Mouse (Mus musculus) heart, postnatal 0 days (tissue): ENCODE data around the gene Reln. TPM values are rescaled to one million over a fixed set of nuclear protein-coding genes. Genes with fewer than 3 reads are reported as not detected.

Source experiments
- ATAC-seq: fragments of 200-750 bp; cut with Nextera tagmentation; 2 replicates; pipeline ENCODE4 v1.8.0; 2017; ENCODE audit warnings: low read depth, moderate number of reproducible peaks, moderate library complexity; ENCODE audit not compliant: insufficient read depth
- DNase-seq: peaks from one replicate; pipeline ENCODE4 v3.0.0-alpha.2; 2016; ENCODE audit warnings: low spot score
- H3K27ac ChIP-seq: fragments of 300-500 bp; sonication (generic); 2 replicates; pipeline ENCODE4 v1.5.1; 2014; ENCODE audit warnings: low read depth, mild to moderate bottlenecking
- H3K27me3 ChIP-seq: fragments of 300-500 bp; sonication (generic); 2 replicates; pipeline ENCODE4 v1.6.1; 2014; ENCODE audit warnings: low read length, mixed read lengths; ENCODE audit not compliant: control insufficient read depth, insufficient read depth
- H3K36me3 ChIP-seq: fragments of 300-500 bp; sonication (generic); replicated peaks from 2 replicates; pipeline ENCODE4 v1.6.1; 2014; ENCODE audit warnings: low read length, mixed read lengths; ENCODE audit not compliant: control insufficient read depth, insufficient read depth
- H3K4me1 ChIP-seq: fragments of 300-500 bp; sonication (generic); 2 replicates; pipeline ENCODE4 v1.6.1; 2014; ENCODE audit warnings: antibody characterized with exemption; ENCODE audit not compliant: control insufficient read depth, insufficient read depth
- H3K4me2 ChIP-seq: fragments of 300-500 bp; sonication (generic); 2 replicates; pipeline ENCODE4 v1.6.1; 2014; ENCODE audit warnings: low read depth, mild to moderate bottlenecking, low read length, moderate library complexity
- H3K4me3 ChIP-seq: fragments of 300-500 bp; sonication (generic); 2 replicates; pipeline ENCODE4 v1.5.1; 2014; ENCODE audit warnings: low read depth, low read length
- H3K9ac ChIP-seq: fragments of 300-500 bp; sonication (generic); replicated peaks from 2 replicates; pipeline ENCODE4 v1.6.1; 2014; ENCODE audit warnings: low read depth, low read length, mixed read lengths
- H3K9me3 ChIP-seq: fragments of 300-500 bp; sonication (generic); replicated peaks from 2 replicates; pipeline ENCODE4 v1.6.1; 2016; ENCODE audit warnings: low read length; ENCODE audit not compliant: control insufficient read depth
- CTCF ChIP-seq: IDR thresholded peaks from 2 replicates; pipeline ENCODE4 v1.5.1; 2016; ENCODE audit warnings: antibody characterized with exemption, control low read depth, low read depth
- EP300 ChIP-seq: IDR thresholded peaks from 2 replicates; pipeline ENCODE4 v1.6.1; 2016; ENCODE audit warnings: antibody characterized with exemption, low read depth
- WGBS: fragments of 180-500 bp; shearing (Covaris S2); extraction: QIAGEN DNeasy Blood & Tissue Kit; methylation state at CpG from one replicate; pipeline ENCODE4 v1.1.7; 2014; 5-methylcytosine and 5-hydroxymethylcytosine counted together
- polyA plus RNA-seq: library from polyadenylated mRNA; unstranded; fragments of >200 nt; fragmentation: Nextera tagmentation; extraction: Ambion mirVana; gene quantifications from 2 replicates; pipeline ENCODE4 v1.2.1, GENCODE M21; 2015
- total RNA-seq: library from RNA; depleted of rRNA; stranded (reverse); fragments of >200 nt; gene quantifications from 2 replicates; pipeline ENCODE4 v1.2.3, GENCODE M21; 2014; ENCODE audit warnings: low replicate concordance

The Reln gene
- total and polyA plus RNA-seq, 2 experiments from 2014 or later, result 1.00 to 14.4 TPM

DNA sequence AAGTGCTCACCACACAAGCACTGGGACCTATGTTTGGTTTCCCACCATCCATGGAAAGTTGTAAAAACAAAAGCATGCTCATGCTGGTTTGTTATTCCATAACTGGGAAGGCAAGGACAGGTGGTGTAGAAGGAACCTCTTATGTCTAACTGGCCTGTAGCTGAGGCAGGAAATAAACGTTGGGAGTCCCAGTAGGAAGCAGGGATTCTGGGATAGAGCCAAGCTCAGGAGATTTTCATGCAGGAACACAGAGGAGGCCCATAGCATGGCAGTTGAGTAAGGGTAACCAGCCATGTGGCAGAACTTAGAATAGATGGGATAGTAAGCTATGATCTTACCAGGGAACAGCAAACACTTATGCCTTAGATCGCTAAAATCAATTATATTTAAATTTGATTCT is 120.6 kb downstream of the Reln start:
- Histone ChIP-seq H3K4me3 (no peak overlapping the region), H3K9ac (no peak overlapping the region), H3K4me2 (no peak overlapping the region), H3K9me3 (no peaks in the 10 kb centered on the region), H3K36me3 (no peaks in the 10 kb centered on the region), H3K27ac (no peak overlapping the region), H3K4me1 (no peaks in the 10 kb centered on the region), H3K27me3 (no peaks in the 10 kb centered on the region)
- no peak for ATAC-seq
- 54% methylated on average over 2 of the region's 2 CpGs for WGBS
- DNase-seq, result no peak
- no peak for TF ChIP-seq CTCF

DNA sequence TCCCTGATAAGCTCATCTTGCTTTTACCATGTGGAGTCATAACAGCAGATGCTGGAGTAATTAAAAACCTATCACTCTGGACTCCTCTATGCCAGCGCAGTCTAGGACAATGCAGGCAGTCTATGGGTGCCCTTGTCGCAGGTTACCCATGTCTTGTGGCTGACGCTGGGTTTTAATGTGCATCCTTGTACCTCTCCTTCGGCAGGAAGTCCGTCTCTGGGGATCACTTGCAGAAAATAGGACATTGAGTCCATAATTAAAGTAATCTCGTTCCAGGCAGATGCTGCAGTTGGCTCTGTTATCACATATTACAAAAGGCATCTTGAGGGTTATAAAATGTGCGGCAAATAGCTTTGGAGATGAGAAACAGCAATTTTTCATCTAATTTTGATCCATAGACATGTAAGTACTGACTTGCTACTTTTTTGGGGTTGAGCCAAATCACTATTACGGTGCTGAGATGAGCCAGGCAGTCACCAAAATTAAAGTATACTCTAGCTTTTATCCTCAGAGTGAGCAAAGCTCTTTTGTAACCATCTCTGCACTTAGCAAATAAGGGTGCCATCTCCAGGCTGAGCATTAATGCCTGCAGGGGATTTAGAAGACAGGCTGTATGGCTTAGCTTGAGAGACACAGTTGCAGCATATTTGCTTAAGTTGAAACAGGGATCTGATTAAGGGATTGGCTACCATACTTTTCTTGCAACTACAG is 136.0 kb downstream of the Reln start:
- no peaks in the 10 kb centered on the region for H3K4me1 ChIP-seq
- WGBS, result 74% methylated on average over 8 of the region's 8 CpGs
- H3K36me3 ChIP-seq, result no peaks in the 10 kb centered on the region
- no peak overlapping the region for H3K9ac ChIP-seq
- TF ChIP-seq CTCF (no peak), EP300 (no peak)
- no peaks in the 10 kb centered on the region for H3K9me3 ChIP-seq
- DNase-seq (no peak), ATAC-seq (no peak)
- H3K4me2 ChIP-seq, result no peak overlapping the region
- H3K4me3 ChIP-seq, result no peak overlapping the region
- no peak overlapping the region for H3K27ac ChIP-seq
- no peaks in the 10 kb centered on the region for H3K27me3 ChIP-seq

DNA sequence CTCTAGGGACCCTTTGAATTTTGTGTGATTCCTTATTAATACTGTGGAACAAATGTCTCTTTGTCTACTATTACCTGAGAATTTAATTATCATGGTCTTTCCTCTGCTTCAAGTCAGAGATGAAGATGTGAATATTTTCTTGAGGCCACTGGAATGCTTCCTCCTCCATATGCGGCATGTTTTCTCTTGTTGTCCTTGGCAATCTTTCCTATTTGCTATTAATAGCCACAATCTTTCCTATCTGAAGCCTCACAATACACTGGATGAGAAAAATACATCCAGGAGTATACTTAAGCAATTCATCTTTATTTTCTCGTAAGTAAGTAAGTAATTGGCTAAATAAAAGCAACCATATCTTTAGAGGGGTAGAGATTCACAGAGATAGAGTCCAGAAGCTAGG is 146.6 kb downstream of the Reln start:
- no peak for ATAC-seq
- no peak overlapping the region for H3K4me2 ChIP-seq
- TF ChIP-seq EP300 (no peak), CTCF (no peak)

DNA sequence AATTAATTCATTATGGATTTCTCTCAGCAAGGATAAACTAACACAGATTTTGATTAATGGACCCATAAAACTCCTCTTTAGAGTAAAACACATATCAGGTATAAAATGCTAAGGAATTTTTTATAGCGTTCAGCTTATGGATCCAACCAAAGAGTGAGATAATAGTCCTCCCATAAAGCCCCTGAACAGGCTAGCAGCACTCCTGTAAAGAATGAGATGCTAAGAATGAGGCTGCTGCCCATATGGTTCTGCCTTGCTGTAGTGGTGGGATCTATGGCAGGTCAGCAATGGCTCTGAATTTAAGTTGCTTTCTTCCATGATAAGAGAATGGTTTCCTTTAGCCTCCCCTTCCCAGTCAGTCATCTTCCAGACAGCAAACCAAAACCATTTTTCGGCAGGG is 147.6 kb downstream of the Reln start:
- Histone ChIP-seq H3K4me1 (peaks cover 7% of the 10 kb centered on the region; the same call in 1 of the 2 replicates), H3K9me3 (no peaks in the 10 kb centered on the region), H3K36me3 (no peaks in the 10 kb centered on the region), H3K4me3 (no peak overlapping the region), H3K4me2 (no peak overlapping the region), H3K27ac (no peak overlapping the region), H3K27me3 (no peaks in the 10 kb centered on the region), H3K9ac (no peak overlapping the region)
- ATAC-seq, result no peak
- DNase-seq, result no peak
- TF ChIP-seq EP300, result no peak
- TF ChIP-seq CTCF, result no peak
- WGBS, result 84% methylated on average over 2 of the region's 2 CpGs

More for the DNA sequence above, 146.6 kb downstream of the Reln start:
- DNase-seq, result no peak
- WGBS, result 15% methylated on average over 2 of the region's 2 CpGs
- H3K27ac ChIP-seq, result no peak overlapping the region
- H3K9me3 ChIP-seq, result no peaks in the 10 kb centered on the region
- no peak overlapping the region for H3K9ac ChIP-seq
- peaks cover 7% of the 10 kb centered on the region; the same call in 1 of the 2 replicates for H3K4me1 ChIP-seq
- H3K4me3 ChIP-seq, result no peak overlapping the region
- no peaks in the 10 kb centered on the region for H3K27me3 ChIP-seq
- no peaks in the 10 kb centered on the region for H3K36me3 ChIP-seq

DNA sequence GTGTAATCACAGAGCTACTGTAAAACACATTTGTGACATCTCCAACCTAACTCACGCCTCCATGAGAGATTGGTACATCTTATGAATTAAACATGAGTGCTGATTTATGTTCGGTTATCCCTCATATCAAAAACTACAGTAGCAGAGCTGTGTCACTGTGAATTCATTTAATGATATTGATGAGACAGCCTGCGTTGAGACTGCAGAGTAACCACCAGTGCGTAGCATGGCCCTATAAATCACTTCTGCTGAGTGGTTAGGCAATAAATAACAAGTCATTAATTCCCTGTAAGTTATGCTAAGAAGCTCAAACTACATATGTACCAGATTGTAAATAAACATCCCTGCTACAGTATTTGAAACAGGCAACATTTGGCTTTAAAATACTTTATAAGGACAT is 148.0 kb downstream of the Reln start:
- 88% methylated on average over 4 of the region's 4 CpGs for WGBS
- no peak for DNase-seq

DNA sequence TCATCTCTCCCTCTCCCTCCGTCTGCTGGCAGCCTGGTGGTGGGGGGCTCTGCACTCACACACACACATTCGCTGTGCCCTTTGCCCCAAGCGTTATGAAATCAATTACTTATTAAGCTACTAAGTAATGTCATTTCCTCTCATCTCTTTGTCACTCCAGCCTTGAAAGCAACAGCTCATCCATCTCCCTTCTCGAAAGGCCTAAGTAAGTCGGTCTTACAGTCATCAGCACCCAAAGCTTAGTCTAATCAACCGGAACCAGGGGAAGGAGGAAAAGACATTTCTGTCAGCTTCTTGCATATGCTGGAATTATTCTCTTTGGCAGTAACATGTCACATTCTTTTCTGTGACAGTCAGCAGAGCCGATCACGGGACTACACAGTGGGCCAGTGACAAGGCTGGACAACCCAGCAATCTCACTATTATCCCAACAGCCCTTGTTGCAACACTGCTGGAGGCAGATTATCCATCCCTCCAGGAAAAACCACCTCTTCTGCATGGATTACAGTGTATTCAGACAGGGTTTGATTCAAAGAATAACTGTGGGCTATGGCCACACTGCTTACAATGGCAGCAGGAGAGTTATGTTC is 149.1 kb downstream of the Reln start:
- ATAC-seq, result no peak

More for the DNA sequence above, 148.0 kb downstream of the Reln start:
- H3K4me2 ChIP-seq, result no peak overlapping the region
- H3K27ac ChIP-seq, result no peak overlapping the region
- H3K4me1 ChIP-seq, result peaks cover 7% of the 10 kb centered on the region; the same call in 1 of the 2 replicates
- H3K9me3 ChIP-seq, result no peaks in the 10 kb centered on the region
- ATAC-seq, result no peak
- H3K4me3 ChIP-seq, result no peak overlapping the region
- TF ChIP-seq EP300 (no peak), CTCF (no peak)
- no peaks in the 10 kb centered on the region for H3K36me3 ChIP-seq
- H3K9ac ChIP-seq, result no peak overlapping the region
- H3K27me3 ChIP-seq, result no peaks in the 10 kb centered on the region

More for the DNA sequence above, 149.1 kb downstream of the Reln start:
- Histone ChIP-seq H3K4me1 (peaks cover 9% of the 10 kb centered on the region), H3K36me3 (no peaks in the 10 kb centered on the region), H3K4me3 (no peak overlapping the region), H3K27ac (no peak overlapping the region), H3K27me3 (no peaks in the 10 kb centered on the region), H3K9ac (no peak overlapping the region), H3K4me2 (no peak overlapping the region), H3K9me3 (no peaks in the 10 kb centered on the region)
- WGBS, result 69% methylated on average over 8 of the region's 8 CpGs
- no peak for DNase-seq
- no peak for TF ChIP-seq CTCF
- no peak for TF ChIP-seq EP300
